Mouse (Mus musculus) right cerebral cortex, adult 2 months (tissue): ENCODE measurements around the gene Nxnl1.
"Not testable (repeated sequence)": the region's sequence is repeated elsewhere in the genome, so short reads cannot be mapped to it uniquely, and the experiment has no call there.

Experiments
- DNase-seq, 2 experiments: peaks; one replicate each; pipeline ENCODE4 v3.0.0; 2021 to 2022; ENCODE audit warnings: low spot score in 2 of 2

The Nxnl1 gene

GRCm38 (mm10) chr8:71554644-71555043, 11.8 kb downstream of the Nxnl1 start:
- DNase-seq = no peak

- no peak for DNase-seq
Observed at GRCm38 (mm10) chr8:71554001-71554400, 12.4 kb downstream of the Nxnl1 start.

- no peak for DNase-seq
Observed at GRCm38 (mm10) chr8:71552770-71553169, 13.6 kb downstream of the Nxnl1 start.

- no peak for DNase-seq
Observed at GRCm38 (mm10) chr8:71550754-71551153, 15.6 kb downstream of the Nxnl1 start.

- DNase-seq = no peak
Observed at GRCm38 (mm10) chr8:71547590-71547989, 18.8 kb downstream of the Nxnl1 start.

- DNase-seq = no peak
Observed at GRCm38 (mm10) chr8:71545053-71545452, 21.3 kb downstream of the Nxnl1 start.

- no peak for DNase-seq
Observed at GRCm38 (mm10) chr8:71543755-71544154, 22.6 kb downstream of the Nxnl1 start.

GRCm38 (mm10) chr8:71542632-71543343, 23.6 kb downstream of the Nxnl1 start, which contains the start of gene Mvb12a:
Mvb12a (plus strand) TSS chr8:71542922.
- DNase-seq = peak; percentile 96 to 97

GRCm38 (mm10) chr8:71537028-71537867, 29.2 kb downstream of the Nxnl1 start, which contains the start of gene Bst2:
Bst2 (minus strand) TSS chr8:71537456.
- DNase-seq = peak; percentile 31 to 48

- peak in 1 of 2 experiments; percentile 13 for DNase-seq
Observed at GRCm38 (mm10) chr8:71535663-71536062, 30.7 kb downstream of the Nxnl1 start.

- no peak for DNase-seq
Observed at GRCm38 (mm10) chr8:71534263-71534810, 32.1 kb downstream of the Nxnl1 start.

- DNase-seq = peak in 1 of 2 experiments; percentile 30
Observed at GRCm38 (mm10) chr8:71530735-71531467, 35.5 kb downstream of the Nxnl1 start.

- no peak for DNase-seq
Observed at GRCm38 (mm10) chr8:71528362-71529073, 37.9 kb downstream of the Nxnl1 start.

GRCm38 (mm10) chr8:71527162-71527870, 39.1 kb downstream of the Nxnl1 start:
- DNase-seq = no peak

GRCm38 (mm10) chr8:71526272-71526671, 40.1 kb downstream of the Nxnl1 start:
- no peak for DNase-seq

- no peak for DNase-seq
Observed at GRCm38 (mm10) chr8:71525226-71526050, 41.0 kb downstream of the Nxnl1 start, which contains the start of gene Ccdc194. Ccdc194 (minus strand) TSS chr8:71525711.

GRCm38 (mm10) chr8:71521634-71522033, 44.8 kb downstream of the Nxnl1 start:
- peak; percentile 91 to 92 for DNase-seq

GRCm38 (mm10) chr8:71519037-71519825, 47.2 kb downstream of the Nxnl1 start:
- not testable (repeated sequence) for DNase-seq

- no peak for DNase-seq
Observed at GRCm38 (mm10) chr8:71516786-71517185, 49.6 kb downstream of the Nxnl1 start.
